Mouse (Mus musculus): ENCODE data around the gene Lilra6. TPM values are rescaled to one million over a fixed set of nuclear protein-coding genes. Genes with fewer than 3 reads are reported as not detected.
"Not testable (repeated sequence)": the region's sequence is repeated elsewhere in the genome, so short reads cannot be mapped to it uniquely, and the experiment has no call there.

Lilra6 gene
- polyA plus RNA-seq (2011; ENCODE audit: insufficient read length, low read depth, missing spikeins) = not detected in 2 replicates

- not testable (repeated sequence) for H3K27ac ChIP-seq (ENCODE audit: insufficient read depth, low read length); H3K4me1 ChIP-seq (ENCODE audit: control insufficient read depth, insufficient read depth, low read length); H3K4me3 ChIP-seq (ENCODE audit: insufficient read depth, low read length)
Measured at GRCm38 (mm10) chr7:3915387-3915786, at the start of gene Lilra6. TSS of gene Lilra6 (minus strand) at chr7:3915503.

GRCm38 (mm10) chr7:3962017-3962416, 46.7 kb upstream of the Lilra6 start:
- Histone ChIP-seq H3K4me1 (ENCODE audit: control insufficient read depth, insufficient read depth, low read length) (no peaks in the 10 kb centered on the region), H3K27ac (ENCODE audit: insufficient read depth, low read length) (no peak overlapping the region), H3K4me3 (ENCODE audit: insufficient read depth, low read length) (no peak overlapping the region)
- no peak for TF ChIP-seq POLR2A (IDR thresholded peaks at IDR 0.05; ENCODE audit: low read depth, low read length)
- no peak for TF ChIP-seq CTCF (IDR thresholded peaks at IDR 0.05; ENCODE audit: borderline replicate concordance, insufficient read depth, low read length)

- H3K27ac ChIP-seq (ENCODE audit: insufficient read depth, low read length) = no peak overlapping the region
- H3K4me3 ChIP-seq (ENCODE audit: insufficient read depth, low read length) = no peak overlapping the region
- no peaks in the 10 kb centered on the region for H3K4me1 ChIP-seq (ENCODE audit: control insufficient read depth, insufficient read depth, low read length)
- no peak for TF ChIP-seq CTCF (IDR thresholded peaks at IDR 0.05; ENCODE audit: borderline replicate concordance, insufficient read depth, low read length)
- no peak for TF ChIP-seq POLR2A (IDR thresholded peaks at IDR 0.05; ENCODE audit: low read depth, low read length)
Measured at GRCm38 (mm10) chr7:3957387-3957786, 42.1 kb upstream of the Lilra6 start.

GRCm38 (mm10) chr7:3949159-3949558, 33.9 kb upstream of the Lilra6 start:
- no peaks in the 10 kb centered on the region for H3K4me1 ChIP-seq (ENCODE audit: control insufficient read depth, insufficient read depth, low read length)
- H3K4me3 ChIP-seq (ENCODE audit: insufficient read depth, low read length) = no peak overlapping the region
- no peak overlapping the region for H3K27ac ChIP-seq (ENCODE audit: insufficient read depth, low read length)
- no peak for TF ChIP-seq POLR2A (IDR thresholded peaks at IDR 0.05; ENCODE audit: low read depth, low read length)

GRCm38 (mm10) chr7:3948223-3948622, 32.9 kb upstream of the Lilra6 start:
- H3K27ac ChIP-seq (ENCODE audit: insufficient read depth, low read length) = no peak overlapping the region

GRCm38 (mm10) chr7:3946117-3946516, 30.8 kb upstream of the Lilra6 start:
- no peak overlapping the region for H3K4me3 ChIP-seq (ENCODE audit: insufficient read depth, low read length)
- no peak overlapping the region for H3K27ac ChIP-seq (ENCODE audit: insufficient read depth, low read length)
- TF ChIP-seq POLR2A (IDR thresholded peaks at IDR 0.05; ENCODE audit: low read depth, low read length) (no peak), CTCF (IDR thresholded peaks at IDR 0.05; ENCODE audit: borderline replicate concordance, insufficient read depth, low read length) (no peak)
- H3K4me1 ChIP-seq (ENCODE audit: control insufficient read depth, insufficient read depth, low read length) = no peaks in the 10 kb centered on the region

More at GRCm38 (mm10) chr7:3948223-3948622, 32.9 kb upstream of the Lilra6 start:
- Histone ChIP-seq H3K4me1 (ENCODE audit: control insufficient read depth, insufficient read depth, low read length) (no peaks in the 10 kb centered on the region), H3K4me3 (ENCODE audit: insufficient read depth, low read length) (no peak overlapping the region)
- TF ChIP-seq CTCF (IDR thresholded peaks at IDR 0.05; ENCODE audit: borderline replicate concordance, insufficient read depth, low read length) (no peak), POLR2A (IDR thresholded peaks at IDR 0.05; ENCODE audit: low read depth, low read length) (no peak)

- no peak overlapping the region for H3K4me3 ChIP-seq (ENCODE audit: insufficient read depth, low read length)
- no peak overlapping the region for H3K27ac ChIP-seq (ENCODE audit: insufficient read depth, low read length)
- no peaks in the 10 kb centered on the region for H3K4me1 ChIP-seq (ENCODE audit: control insufficient read depth, insufficient read depth, low read length)
- TF ChIP-seq CTCF (IDR thresholded peaks at IDR 0.05; ENCODE audit: borderline replicate concordance, insufficient read depth, low read length) = no peak
- TF ChIP-seq POLR2A (IDR thresholded peaks at IDR 0.05; ENCODE audit: low read depth, low read length) = no peak
Measured at GRCm38 (mm10) chr7:3940915-3941314, 25.6 kb upstream of the Lilra6 start.

- Histone ChIP-seq H3K4me1 (ENCODE audit: control insufficient read depth, insufficient read depth, low read length) (no peaks in the 10 kb centered on the region), H3K27ac (ENCODE audit: insufficient read depth, low read length) (no peak overlapping the region), H3K4me3 (ENCODE audit: insufficient read depth, low read length) (no peak overlapping the region)
- TF ChIP-seq CTCF (IDR thresholded peaks at IDR 0.05; ENCODE audit: borderline replicate concordance, insufficient read depth, low read length) = no peak
- no peak for TF ChIP-seq POLR2A (IDR thresholded peaks at IDR 0.05; ENCODE audit: low read depth, low read length)
Measured at GRCm38 (mm10) chr7:3939866-3940525, 24.7 kb upstream of the Lilra6 start.

GRCm38 (mm10) chr7:3935473-3935872, 20.2 kb upstream of the Lilra6 start:
- H3K27ac ChIP-seq (ENCODE audit: insufficient read depth, low read length); H3K4me1 ChIP-seq (ENCODE audit: control insufficient read depth, insufficient read depth, low read length); H3K4me3 ChIP-seq (ENCODE audit: insufficient read depth, low read length): not testable (repeated sequence)

- no peak overlapping the region for H3K4me3 ChIP-seq (ENCODE audit: insufficient read depth, low read length)
- no peak for TF ChIP-seq CTCF (IDR thresholded peaks at IDR 0.05; ENCODE audit: borderline replicate concordance, insufficient read depth, low read length)
- TF ChIP-seq POLR2A (IDR thresholded peaks at IDR 0.05; ENCODE audit: low read depth, low read length) = no peak
- H3K4me1 ChIP-seq (ENCODE audit: control insufficient read depth, insufficient read depth, low read length) = no peaks in the 10 kb centered on the region
- H3K27ac ChIP-seq (ENCODE audit: insufficient read depth, low read length) = no peak overlapping the region
Measured at GRCm38 (mm10) chr7:3903704-3904103, 11.6 kb downstream of the Lilra6 start.

GRCm38 (mm10) chr7:3898036-3898590, 17.2 kb downstream of the Lilra6 start, which contains the start of gene Gm14548:
TSS of gene Gm14548 (minus strand) at chr7:3898120.
- H3K27ac ChIP-seq (ENCODE audit: insufficient read depth, low read length); H3K4me3 ChIP-seq (ENCODE audit: insufficient read depth, low read length); H3K4me1 ChIP-seq (ENCODE audit: control insufficient read depth, insufficient read depth, low read length): not testable (repeated sequence)

GRCm38 (mm10) chr7:3875032-3875431, 40.3 kb downstream of the Lilra6 start:
- H3K27ac ChIP-seq (ENCODE audit: insufficient read depth, low read length); H3K4me3 ChIP-seq (ENCODE audit: insufficient read depth, low read length); H3K4me1 ChIP-seq (ENCODE audit: control insufficient read depth, insufficient read depth, low read length): not testable (repeated sequence)

Measured in embryonic fibroblast, embryonic 13.5 days (primary cell).